In genomic region chr17:9484098-9484497, GRCm38 (mm10) we compare ENCODE assay signal across 17 mouse cellular contexts.
A peak's percentile ranks its signal among the peaks of the same experiment; 100 is the strongest.
DNase-seq lines count a peak whose midpoint lies in the region; TF ChIP-seq lines count a peak whose summit lies in the region.
"Had no signal": no experiment of that assay in that cellular context is flagged by ENCODE, and none has a peak within 500 bp of the region (broad histone marks: within the 10 kb centered on the region; RNA-seq: fewer than 3 reads in every experiment).

No protein-coding gene starts in this region.

- DNase-seq in cerebellum, adult 2 months, result no peak
- no peak for DNase-seq in cerebellum, adult 11-12 months
- DNase-seq in layer of hippocampus, adult 2 months (ENCODE audit: low spot score in 2 of 2), result no peak
- no peak for DNase-seq in layer of hippocampus, postnatal 36 days
- no peak for DNase-seq in testis, postnatal 10 days (ENCODE audit: low spot score)
- DNase-seq in testis, postnatal 14 days (ENCODE audit: low spot score), result peak; percentile 16
- DNase-seq in embryonic facial prominence, embryonic 10.5 days (ENCODE audit: low spot score), result no peak
- DNase-seq: cerebellum, postnatal 25 days; right cerebral cortex, adult 18-20 months; thymus, adult 18-20 months had no signal

- WGBS in cerebellum, adult 2 months, result 68% methylated on average over 7 of the region's 7 CpGs
- WGBS in embryonic facial prominence, embryonic 10.5 days, result 62% methylated on average over 7 of the region's 7 CpGs

- no peak overlapping the region for H3K27ac ChIP-seq in cerebellum, adult 2 months (ENCODE audit: insufficient read depth, low read length)
- H3K27ac ChIP-seq in layer of hippocampus, adult 2 months, result no peak overlapping the region
- no peak overlapping the region for H3K27ac ChIP-seq in testis, adult 2 months (ENCODE audit: control insufficient read depth, insufficient read depth, low read depth, low read length)
- H3K27ac ChIP-seq in embryonic facial prominence, embryonic 10.5 days (replicated peaks), result no peak overlapping the region
- H3K27ac ChIP-seq: embryonic facial prominence, embryonic 13.5 days; forebrain, embryonic 10.5 days; hindbrain, embryonic 12.5 days; limb, embryonic 10.5 days; lung, embryonic 15.5 days; neural tube, embryonic 15.5 days had no signal

- H3K4me1 ChIP-seq in cerebellum, adult 2 months (ENCODE audit: control insufficient read depth, insufficient read depth, low read length), result no peaks in the 10 kb centered on the region
- no peaks in the 10 kb centered on the region for H3K4me1 ChIP-seq in testis, adult 2 months (ENCODE audit: control insufficient read depth, insufficient read depth, low read length)
- no peaks in the 10 kb centered on the region for H3K4me1 ChIP-seq in embryonic facial prominence, embryonic 10.5 days
- H3K4me1 ChIP-seq: embryonic facial prominence, embryonic 13.5 days; forebrain, embryonic 10.5 days; hindbrain, embryonic 12.5 days; limb, embryonic 10.5 days; lung, embryonic 15.5 days; neural tube, embryonic 15.5 days had no signal

- no peak overlapping the region for H3K4me3 ChIP-seq in cerebellum, adult 2 months (replicated peaks; ENCODE audit: insufficient read depth, low read depth, low read length)
- no peak overlapping the region for H3K4me3 ChIP-seq in layer of hippocampus, adult 2 months
- H3K4me3 ChIP-seq in testis, adult 2 months (ENCODE audit: control insufficient read depth, low read depth, low read length), result no peak overlapping the region
- H3K4me3 ChIP-seq in embryonic facial prominence, embryonic 10.5 days, result no peak overlapping the region
- H3K4me3 ChIP-seq: embryonic facial prominence, embryonic 13.5 days; forebrain, embryonic 10.5 days; hindbrain, embryonic 12.5 days; limb, embryonic 10.5 days; lung, embryonic 15.5 days; neural tube, embryonic 15.5 days had no signal

- no peaks in the 10 kb centered on the region for H3K27me3 ChIP-seq in cerebellum, adult 2 months (ENCODE audit: control insufficient read depth, insufficient read depth, low read length)
- no peaks in the 10 kb centered on the region for H3K27me3 ChIP-seq in testis, adult 2 months (ENCODE audit: control insufficient read depth, insufficient read depth, low read length)
- no peaks in the 10 kb centered on the region for H3K27me3 ChIP-seq in embryonic facial prominence, embryonic 10.5 days (replicated peaks; ENCODE audit: low read depth, poor library complexity, severe bottlenecking)
- H3K27me3 ChIP-seq: embryonic facial prominence, embryonic 13.5 days; hindbrain, embryonic 12.5 days; lung, embryonic 15.5 days; neural tube, embryonic 15.5 days had no signal

- no peaks in the 10 kb centered on the region for H3K36me3 ChIP-seq in testis, adult 2 months (ENCODE audit: control insufficient read depth, insufficient read depth, low read length)
- no peaks in the 10 kb centered on the region for H3K36me3 ChIP-seq in embryonic facial prominence, embryonic 10.5 days (replicated peaks)
- H3K36me3 ChIP-seq: embryonic facial prominence, embryonic 13.5 days; forebrain, embryonic 10.5 days; hindbrain, embryonic 12.5 days; limb, embryonic 10.5 days; lung, embryonic 15.5 days; neural tube, embryonic 15.5 days had no signal

- TF ChIP-seq POLR2A in cerebellum, adult 2 months (IDR thresholded peaks at IDR 0.05; ENCODE audit: borderline replicate concordance, insufficient read depth, low read length), result no peak
- no peak for TF ChIP-seq POLR2A in testis, adult 2 months (IDR thresholded peaks at IDR 0.05; ENCODE audit: control insufficient read depth, low read depth, low read length)

- H3K9me3 ChIP-seq in embryonic facial prominence, embryonic 10.5 days, result no peaks in the 10 kb centered on the region
- H3K9me3 ChIP-seq: embryonic facial prominence, embryonic 13.5 days; forebrain, embryonic 10.5 days; hindbrain, embryonic 12.5 days; limb, embryonic 10.5 days; lung, embryonic 15.5 days; neural tube, embryonic 15.5 days had no signal

- TF ChIP-seq CTCF in cerebellum, adult 2 months (IDR thresholded peaks at IDR 0.05; ENCODE audit: borderline replicate concordance, insufficient read depth, low read depth, low read length), result peak; percentile 27; the same call in 1 of the 2 replicates
- TF ChIP-seq CTCF in layer of hippocampus, adult 2 months (conservative IDR thresholded peaks at IDR 0.05), result peak; percentile 64
- TF ChIP-seq CTCF in testis, adult 2 months (IDR thresholded peaks at IDR 0.05; ENCODE audit: control insufficient read depth, insufficient read depth, insufficient replicate concordance, low read depth, low read length), result peak; percentile 84; the same call in 1 of the 2 replicates

Comparison
In these comparisons a context has a peak if more than half of its experiments do, and no peak if none do; other contexts are left out.
1. CTCF ChIP-seq: peak in every context shown above with its lines; median percentile 84 in testis, adult 2 months; 64 in layer of hippocampus, adult 2 months; 27 in cerebellum, adult 2 months.